ENCODE assay signal across 8 mouse cellular contexts in genomic region chr17:34075271-34075670, GRCm38 (mm10). TPM values are rescaled to one million over a fixed set of nuclear protein-coding genes. Genes with fewer than 3 reads are reported as not detected.
DNase-seq lines count a peak whose midpoint lies in the region; ATAC-seq and TF ChIP-seq lines count a peak whose summit lies in the region.

No protein-coding gene starts in this region.

- H3K4me2 ChIP-seq in kidney, embryonic 14.5 days (replicated peaks; ENCODE audit: low read depth, low read length), result no peak overlapping the region

- WGBS in kidney, embryonic 14.5 days, result 45% methylated on average over 7 of the region's 7 CpGs
- 35% methylated on average over 7 of the region's 7 CpGs for WGBS in cerebellum, adult 2 months

- peaks cover 18% of the 10 kb centered on the region; the same call in 1 of the 2 replicates for H3K27me3 ChIP-seq in kidney, embryonic 14.5 days (ENCODE audit: control insufficient read depth, insufficient read depth, low read length)
- H3K27me3 ChIP-seq in cerebellum, adult 2 months (ENCODE audit: control insufficient read depth, insufficient read depth, low read length), result no peaks in the 10 kb centered on the region

- TF ChIP-seq CTCF in cerebellum, adult 2 months (IDR thresholded peaks at IDR 0.05; ENCODE audit: borderline replicate concordance, insufficient read depth, low read depth, low read length), result no peak; the same call in 1 of the 2 replicates

- TF ChIP-seq POLR2A in cerebellum, adult 2 months (IDR thresholded peaks at IDR 0.05; ENCODE audit: borderline replicate concordance, insufficient read depth, low read length), result no peak

- H3K9ac ChIP-seq in kidney, embryonic 14.5 days (ENCODE audit: low read depth, low read length), result no peak overlapping the region

- no peak overlapping the region for H3K4me3 ChIP-seq in kidney, embryonic 14.5 days (ENCODE audit: low read length)
- no peak overlapping the region for H3K4me3 ChIP-seq in cerebellum, adult 2 months (replicated peaks; ENCODE audit: insufficient read depth, low read depth, low read length)

- intact Hi-C loops in left cerebral cortex, postnatal 14 days (cut with DNase I), result no loop called here

- no peak overlapping the region for H3K27ac ChIP-seq in kidney, embryonic 14.5 days (ENCODE audit: low read depth, low read length)
- H3K27ac ChIP-seq in cerebellum, adult 2 months (ENCODE audit: insufficient read depth, low read length), result no peak overlapping the region

- H3K36me3 ChIP-seq in kidney, embryonic 14.5 days (ENCODE audit: control insufficient read depth, insufficient read depth, low read length), result no peaks in the 10 kb centered on the region

- no peaks in the 10 kb centered on the region for H3K4me1 ChIP-seq in kidney, embryonic 14.5 days (ENCODE audit: control insufficient read depth, insufficient read depth, low read length)
- no peaks in the 10 kb centered on the region for H3K4me1 ChIP-seq in cerebellum, adult 2 months (ENCODE audit: control insufficient read depth, insufficient read depth, low read length)

- DNase-seq in kidney, adult 11 months, result peak; percentile 47
- DNase-seq in Muller cell, postnatal 12 days (ENCODE audit: inconsistent ontology term), result peak; percentile 5
- peak; percentile 38 to 60 for DNase-seq in cerebellum, adult 2 months
- DNase-seq in gonadal fat pad, adult 2 months (ENCODE audit: low read depth), result peak; percentile 5
- peak; percentile 83 for DNase-seq in left cerebral cortex, postnatal 14 days (ENCODE audit: low spot score in 2 of 2)
- DNase-seq in retina, postnatal 7 days (ENCODE audit: low read depth, low spot score), result peak; percentile 45
- peak; percentile 50 to 62 for DNase-seq in urinary bladder, postnatal 36 days (ENCODE audit: low spot score in 2 of 2)

- H3K9me3 ChIP-seq in kidney, embryonic 14.5 days (ENCODE audit: control insufficient read depth, low read length), result peaks cover 3% of the 10 kb centered on the region; the same call in 1 of the 2 replicates

- ATAC-seq in kidney, embryonic 14.5 days (ENCODE audit: low FRiP score, low TSS enrichment), result no peak

RNA-seq across cellular contexts. Expression of gene H2-Oa, which starts 16.9 kb away (rescaled TPM):
- polyA plus RNA-seq in kidney, embryonic 14.5 days (2014; fragmentation: Nextera tagmentation; extraction: Ambion mirVana), result 0.51 and 0.76 TPM in 2 replicates
- polyA plus RNA-seq in cerebellum, adult 2 months (2012; rRNA removed), result 0.25 and 0.34 TPM in 2 replicates
- polyA plus RNA-seq in gonadal fat pad, adult 2 months (2012; rRNA removed), result 2.1 and 2.5 TPM in 2 replicates
- under 1 TPM in 1 of 2 experiments, not detected in 1; 0.32 TPM for total RNA-seq in left cerebral cortex, postnatal 14 days (2021)

RNA-seq across cellular contexts. Expression of gene Col11a2, which starts 36.0 kb away (rescaled TPM):
- 1.9 and 2.1 TPM in 2 replicates for polyA plus RNA-seq in kidney, embryonic 14.5 days (2014; fragmentation: Nextera tagmentation; extraction: Ambion mirVana)
- polyA plus RNA-seq in cerebellum, adult 2 months (2012; rRNA removed), result 12.2 and 15.2 TPM in 2 replicates
- polyA plus RNA-seq in gonadal fat pad, adult 2 months (2012; rRNA removed), result 0.69 and 1.0 TPM in 2 replicates
- total RNA-seq in left cerebral cortex, postnatal 14 days (2021), result 10 to 100 TPM; 16.6 to 22.6 TPM

RNA-seq across cellular contexts. Expression of gene Rxrb, which starts 43.7 kb away (rescaled TPM):
- 22.2 and 28.0 TPM in 2 replicates for polyA plus RNA-seq in kidney, embryonic 14.5 days (2014; fragmentation: Nextera tagmentation; extraction: Ambion mirVana)
- 78.0 and 83.2 TPM in 2 replicates for polyA plus RNA-seq in cerebellum, adult 2 months (2012; rRNA removed)
- polyA plus RNA-seq in gonadal fat pad, adult 2 months (2012; rRNA removed), result 51.3 and 53.0 TPM in 2 replicates
- 10 to 100 TPM; 81.7 to 86.7 TPM for total RNA-seq in left cerebral cortex, postnatal 14 days (2021)

RNA-seq across cellular contexts. Expression of gene Slc39a7, which starts 43.8 kb away (rescaled TPM):
- 70.3 and 86.0 TPM in 2 replicates for polyA plus RNA-seq in kidney, embryonic 14.5 days (2014; fragmentation: Nextera tagmentation; extraction: Ambion mirVana)
- 120 and 123 TPM in 2 replicates for polyA plus RNA-seq in cerebellum, adult 2 months (2012; rRNA removed)
- polyA plus RNA-seq in gonadal fat pad, adult 2 months (2012; rRNA removed), result 207 and 240 TPM in 2 replicates
- total RNA-seq in left cerebral cortex, postnatal 14 days (2021), result 10 to 100 TPM; 95.3 to 99.9 TPM

RNA-seq across cellular contexts. Expression of gene H2-DMa, which starts 44.1 kb away (rescaled TPM):
- 16.1 and 19.3 TPM in 2 replicates for polyA plus RNA-seq in kidney, embryonic 14.5 days (2014; fragmentation: Nextera tagmentation; extraction: Ambion mirVana)
- polyA plus RNA-seq in cerebellum, adult 2 months (2012; rRNA removed), result 13.2 and 13.6 TPM in 2 replicates
- polyA plus RNA-seq in gonadal fat pad, adult 2 months (2012; rRNA removed), result 73.0 and 74.6 TPM in 2 replicates
- total RNA-seq in left cerebral cortex, postnatal 14 days (2021), result 10 to 100 TPM; 25.8 to 29.1 TPM

Comparison
In these comparisons a context has a peak if more than half of its experiments do, and no peak if none do; other contexts are left out.
1. DNase-seq: peak in every context shown above with its lines; median percentile 83 in left cerebral cortex, postnatal 14 days; 56 in urinary bladder, postnatal 36 days; 49 in cerebellum, adult 2 months; 47 in kidney, adult 11 months; 45 in retina, postnatal 7 days; 5 in Muller cell, postnatal 12 days; 5 in gonadal fat pad, adult 2 months.